Mouse (Mus musculus): Measurements from ENCODE around the gene H6pd.

DNA sequence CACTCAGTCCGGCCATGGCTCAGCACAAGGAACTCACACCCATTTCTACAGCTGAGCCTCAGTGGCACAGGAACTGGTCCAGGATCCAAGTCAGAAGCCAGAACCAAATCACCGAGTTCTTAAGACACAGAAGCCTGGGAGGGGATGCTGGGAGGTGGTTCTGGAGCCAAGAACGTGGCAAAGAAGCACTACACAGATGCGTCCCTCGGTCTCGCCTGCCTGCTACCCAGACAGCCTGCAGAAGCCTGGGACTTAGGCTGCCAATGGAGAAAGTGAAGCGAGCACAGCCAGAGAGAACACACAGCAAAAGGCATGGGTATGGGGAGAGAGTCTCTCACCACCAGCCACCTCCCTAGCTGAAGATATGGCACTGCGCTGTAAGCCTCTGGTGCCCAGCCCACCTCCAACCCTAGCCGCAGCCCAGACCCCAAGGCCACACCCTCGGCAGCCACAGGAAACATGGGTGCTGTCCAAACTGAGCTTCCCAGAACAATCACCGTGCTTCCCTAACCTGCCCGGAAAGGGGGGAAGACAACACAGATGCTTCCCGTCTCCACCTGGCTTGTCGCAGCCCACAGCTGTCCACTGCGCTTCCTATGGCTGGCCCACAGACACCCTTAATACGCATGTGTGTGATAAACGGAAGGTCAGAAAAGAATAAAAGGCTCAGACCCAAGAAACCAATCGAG lies 67.6 kb downstream of the H6pd start:
- no peak for TF ChIP-seq CTCF (IDR thresholded peaks at IDR 0.05; ENCODE audit: control insufficient read depth, insufficient read depth, insufficient replicate concordance, low read depth, low read length)
- TF ChIP-seq POLR2A (IDR thresholded peaks at IDR 0.05; ENCODE audit: control insufficient read depth, low read depth, low read length), result no peak

Measured in testis, adult 2 months (tissue).